Mouse (Mus musculus) CH12.LX (cell line): ENCODE data around the gene Immp2l.

Experiments used
- BHLHE40 ChIP-seq: IDR thresholded peaks from 2 replicates; pipeline ENCODE4 v1.6.1; 2011; ENCODE audit warnings: mild to moderate bottlenecking, low read depth, low read length, improper control_type of control experiment
- CTCF ChIP-seq, 2 experiments: IDR thresholded peaks in 1 of 2; conservative IDR thresholded peaks in 1 of 2; 2 replicates each; pipeline ENCODE4 v1.5.1; 2011 to 2012; ENCODE audit warnings: low read depth in 2 of 2, low read length in 2 of 2, improper control_type of control experiment in 1 of 2, inconsistent platforms in 1 of 2, mild to moderate bottlenecking in 1 of 2, moderate library complexity in 1 of 2
- E2F4 ChIP-seq: IDR thresholded peaks from 2 replicates; pipeline ENCODE4 v1.6.1; 2011; ENCODE audit warnings: low read depth, low read length, improper control_type of control experiment; ENCODE audit not compliant: insufficient replicate concordance
- MAFK ChIP-seq: IDR thresholded peaks from 2 replicates; pipeline ENCODE4 v1.6.1; 2011; ENCODE audit warnings: low read length, improper control_type of control experiment; ENCODE audit not compliant: insufficient replicate concordance
- POLR2A ChIP-seq: IDR thresholded peaks from 2 replicates; pipeline ENCODE4 v1.6.1; 2011; ENCODE audit warnings: low read depth, mild to moderate bottlenecking, improper control_type of control experiment, low read length

DNA sequence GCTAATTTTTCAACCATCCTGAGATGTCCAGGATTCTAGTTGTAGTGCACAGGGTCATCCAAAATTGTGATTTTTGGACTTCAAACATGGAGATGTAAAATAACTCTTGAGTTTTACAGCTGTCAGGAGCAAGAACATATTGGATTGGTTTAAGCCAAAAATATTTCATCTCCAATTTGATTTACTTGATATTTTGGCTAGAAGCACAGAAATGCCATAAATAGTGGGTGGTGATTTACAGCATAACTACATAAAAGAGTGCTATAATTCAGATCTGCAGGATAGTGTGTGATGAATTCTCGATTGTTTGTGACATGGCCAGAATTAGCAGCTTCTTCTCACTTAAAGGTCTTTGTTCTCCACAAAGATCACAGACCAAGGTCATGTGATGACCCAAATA lies 884.1 kb downstream of the Immp2l start:
- no peak for TF ChIP-seq CTCF (conservative IDR thresholded peaks at IDR 0.05 in 1 of 2, IDR thresholded peaks at IDR 0.05 in 1 of 2; ENCODE audit: low read depth in 2 of 2, low read length in 2 of 2)
- TF ChIP-seq BHLHE40, result no peak
- no peak for TF ChIP-seq POLR2A
- no peak for TF ChIP-seq E2F4
- no peak for TF ChIP-seq MAFK
